Mouse (Mus musculus) E14TG2a.4 (cell line): Measurements from ENCODE around the gene H3f3a.

Experiments
- CTCF ChIP-seq: conservative IDR thresholded peaks from 2 replicates; pipeline ENCODE4 v1.5.1; 2014; ENCODE audit warnings: low read length
- POU5F1 ChIP-seq: IDR thresholded peaks from 2 replicates; pipeline ENCODE4 v1.6.1; 2014; ENCODE audit warnings: low read length, borderline replicate concordance

GRCm38 (mm10) chr1:180815371-180816024 is 1.8 kb upstream of the H3f3a start:
- TF ChIP-seq CTCF (no peak), POU5F1 (no peak)
